Mouse (Mus musculus) bone marrow macrophage, adult 2 months (primary cell): ENCODE measurements around the gene Shisa8.

Experiments
- CTCF ChIP-seq: IDR thresholded peaks from 2 replicates; pipeline ENCODE4 v1.5.1; 2012; ENCODE audit warnings: low read depth, mild to moderate bottlenecking, low read length, moderate library complexity
- POLR2A ChIP-seq: IDR thresholded peaks from 2 replicates; pipeline ENCODE4 v1.6.1; 2012; ENCODE audit warnings: mild to moderate bottlenecking, low read depth, low read length, borderline replicate concordance

GRCm38 (mm10) chr15:82204680-82205371, 7.8 kb downstream of the Shisa8 start:
- TF ChIP-seq CTCF = no peak
- TF ChIP-seq POLR2A = no peak
